Mouse (Mus musculus) forebrain, embryonic 15.5 days (tissue): ENCODE data around the gene Gdf2. TPM values are rescaled to one million over a fixed set of nuclear protein-coding genes. Genes with fewer than 3 reads are reported as not detected.

Experiments used
- ATAC-seq: fragments of 200-750 bp; cut with Nextera tagmentation; replicated peaks from 2 replicates; pipeline ENCODE4 v1.8.0; 2017; ENCODE audit warnings: mild to moderate bottlenecking, moderate TSS enrichment, moderate library complexity
- H3K27ac ChIP-seq: fragments of 300-500 bp; sonication (generic); replicated peaks from 2 replicates; pipeline ENCODE4 v1.5.1; 2015; ENCODE audit warnings: mild to moderate bottlenecking, inconsistent platforms
- H3K27me3 ChIP-seq: fragments of 300-500 bp; sonication (generic); 2 replicates; pipeline ENCODE4 v1.6.1; 2015; ENCODE audit warnings: inconsistent platforms
- H3K36me3 ChIP-seq: fragments of 300-500 bp; sonication (generic); 2 replicates; pipeline ENCODE4 v1.6.1; 2015; ENCODE audit warnings: mild to moderate bottlenecking, inconsistent platforms
- H3K4me1 ChIP-seq: fragments of 300-500 bp; sonication (generic); 2 replicates; pipeline ENCODE4 v1.6.1; 2015; ENCODE audit warnings: inconsistent platforms
- H3K4me2 ChIP-seq: fragments of 300-500 bp; sonication (generic); replicated peaks from 2 replicates; pipeline ENCODE4 v1.6.1; 2015; ENCODE audit warnings: mild to moderate bottlenecking, inconsistent platforms
- H3K4me3 ChIP-seq: fragments of 300-500 bp; sonication (generic); 2 replicates; pipeline ENCODE4 v1.5.1; 2015; ENCODE audit warnings: mild to moderate bottlenecking, inconsistent platforms
- H3K9ac ChIP-seq: fragments of 300-500 bp; sonication (generic); replicated peaks from 2 replicates; pipeline ENCODE4 v1.6.1; 2015; ENCODE audit warnings: mild to moderate bottlenecking, inconsistent platforms
- H3K9me3 ChIP-seq: fragments of 300-500 bp; sonication (generic); 2 replicates; pipeline ENCODE4 v1.6.1; 2016; ENCODE audit warnings: inconsistent platforms
- WGBS: fragments of 180-500 bp; shearing (Covaris S2); methylation state at CpG from one replicate; pipeline ENCODE4 v1.1.7; 2015; ENCODE audit warnings: mixed read lengths; 5-methylcytosine and 5-hydroxymethylcytosine counted together
- polyA plus RNA-seq: library from polyadenylated mRNA; unstranded; fragments of >200 nt; fragmentation: Nextera tagmentation; extraction: Ambion mirVana; gene quantifications from 2 replicates; pipeline ENCODE4 v1.2.1, GENCODE M21; 2015

Gene Gdf2
- polyA plus RNA-seq, 1 experiment from 2014 or later = not detected

DNA sequence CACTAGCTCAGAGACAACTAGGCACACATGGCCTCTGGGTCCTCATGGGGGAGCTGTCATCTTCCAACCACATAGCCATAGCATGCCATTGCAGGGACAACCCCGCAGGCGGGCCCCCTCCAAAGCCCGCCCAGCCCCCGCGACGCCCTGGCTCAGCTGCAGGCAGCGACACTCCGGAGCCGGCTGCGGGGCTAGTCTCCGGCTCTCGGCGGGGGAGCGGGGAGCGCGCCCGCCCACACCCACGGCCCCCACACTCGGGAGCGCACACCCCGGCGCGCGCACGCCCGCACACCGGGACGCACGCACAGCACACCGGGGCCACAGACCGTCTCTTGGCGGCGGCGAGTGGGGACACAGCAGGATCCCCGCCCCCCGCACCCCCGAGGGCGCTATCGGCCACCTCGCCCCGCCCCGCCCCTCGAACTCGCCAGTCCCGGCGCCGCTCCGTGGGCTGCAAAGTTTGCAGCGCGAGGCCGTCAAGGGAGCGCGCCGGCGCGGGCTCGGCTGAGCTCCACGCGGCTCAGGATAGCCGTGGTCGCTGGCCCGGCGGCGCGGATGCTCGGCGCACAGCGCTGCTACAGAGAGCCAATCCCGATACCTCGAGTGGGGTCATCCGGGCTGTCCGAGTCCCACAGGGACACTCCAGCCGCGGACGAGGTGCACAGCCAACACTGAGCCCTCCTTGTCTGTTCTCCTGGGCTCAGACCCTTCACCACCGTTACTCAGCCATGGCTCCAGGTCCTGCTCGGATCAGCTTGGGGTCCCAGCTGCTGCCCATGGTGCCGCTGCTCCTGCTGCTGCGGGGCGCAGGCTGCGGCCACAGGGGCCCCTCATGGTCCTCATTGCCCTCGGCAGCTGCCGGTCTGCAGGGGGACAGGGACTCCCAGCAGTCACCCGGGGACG is 17.4 kb upstream of the Gdf2 start, which contains the start of gene Gdf10:
Gene Gdf10, plus strand, starts transcription at position 420 of the 903 bp plus-strand sequence.
- Histone ChIP-seq H3K9me3 (no peaks in the 10 kb centered on the region), H3K4me1 (peaks cover 20% of the 10 kb centered on the region), H3K9ac (peak within 1 kb of the TSS; percentile 48), H3K27me3 (peaks cover 19% of the 10 kb centered on the region), H3K4me2 (peak within 1 kb of the TSS; percentile 96), H3K36me3 (no peaks in the 10 kb centered on the region), H3K4me3 (peak within 1 kb of the TSS; percentile 61), H3K27ac (no peak within 1 kb of the TSS)
- peak; percentile 80 for ATAC-seq
- WGBS = under 1% methylated on average over 79 of the region's 85 CpGs

DNA sequence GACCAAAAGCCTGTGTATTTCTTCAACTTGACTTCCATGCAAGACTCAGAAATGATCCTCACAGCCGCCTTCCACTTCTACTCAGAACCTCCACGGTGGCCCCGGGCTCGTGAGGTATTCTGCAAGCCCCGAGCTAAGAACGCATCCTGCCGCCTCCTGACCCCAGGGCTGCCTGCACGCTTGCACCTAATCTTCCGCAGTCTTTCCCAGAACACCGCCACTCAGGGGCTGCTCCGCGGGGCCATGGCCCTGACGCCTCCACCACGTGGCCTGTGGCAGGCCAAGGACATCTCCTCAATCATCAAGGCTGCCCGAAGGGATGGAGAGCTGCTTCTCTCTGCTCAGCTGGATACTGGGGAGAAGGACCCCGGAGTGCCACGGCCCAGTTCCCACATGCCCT is 9.0 kb upstream of the Gdf2 start:
- H3K4me2 ChIP-seq = no peak overlapping the region
- no peak overlapping the region for H3K9ac ChIP-seq
- H3K9me3 ChIP-seq = no peaks in the 10 kb centered on the region
- no peak overlapping the region for H3K4me3 ChIP-seq
- no peak overlapping the region for H3K27ac ChIP-seq
- H3K4me1 ChIP-seq = no peaks in the 10 kb centered on the region
- 76% methylated on average over 17 of the region's 17 CpGs for WGBS
- no peak for ATAC-seq
- no peaks in the 10 kb centered on the region; the same call in 1 of the 2 replicates for H3K27me3 ChIP-seq
- H3K36me3 ChIP-seq = no peaks in the 10 kb centered on the region

DNA sequence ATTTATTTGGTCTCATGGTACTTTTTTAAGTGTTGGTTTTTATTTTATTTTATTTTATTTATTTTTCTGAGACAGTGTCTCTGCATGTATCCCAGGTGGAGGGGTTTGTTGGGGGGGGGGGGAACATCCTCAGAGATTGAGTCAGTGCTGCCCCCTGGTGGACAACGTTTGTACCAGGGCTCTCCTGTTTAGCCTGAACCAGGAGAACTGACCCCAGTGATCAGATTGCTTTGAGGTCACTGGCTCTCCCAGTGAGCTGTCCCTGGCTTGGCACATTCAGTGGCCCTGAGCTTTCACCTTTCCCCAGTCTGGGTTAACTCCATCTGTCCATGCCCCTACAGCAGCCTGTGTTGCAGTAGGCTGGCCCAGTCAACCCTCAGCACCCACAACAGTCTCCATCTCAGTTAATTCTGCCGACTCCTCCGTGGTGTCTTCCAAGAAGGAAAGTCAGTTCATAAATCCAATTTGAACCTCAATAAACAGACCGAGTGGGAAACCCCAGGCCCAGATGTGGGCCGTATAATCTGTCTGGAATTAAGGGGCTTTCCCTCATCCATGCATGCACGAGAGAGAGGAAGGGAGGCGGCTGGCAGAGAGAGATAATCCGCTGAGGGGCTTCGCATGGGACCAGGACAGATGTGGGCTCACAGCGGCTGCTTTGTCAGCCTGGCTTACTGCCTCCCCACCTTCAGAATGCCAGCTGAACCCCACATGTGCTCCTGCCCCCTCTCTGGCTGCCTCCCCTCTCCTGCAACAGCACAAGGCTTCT is 7.7 kb upstream of the Gdf2 start:
- H3K27me3 ChIP-seq = no peaks in the 10 kb centered on the region; the same call in 1 of the 2 replicates
- no peak overlapping the region for H3K4me2 ChIP-seq
- no peak overlapping the region for H3K27ac ChIP-seq
- H3K4me3 ChIP-seq = no peak overlapping the region
- no peak overlapping the region for H3K9ac ChIP-seq
- H3K4me1 ChIP-seq = no peaks in the 10 kb centered on the region
- no peaks in the 10 kb centered on the region for H3K9me3 ChIP-seq
- ATAC-seq = peak; percentile 42; the same call in 1 of the 2 replicates
- WGBS = 72% methylated on average over 10 of the region's 10 CpGs
- no peaks in the 10 kb centered on the region for H3K36me3 ChIP-seq

DNA sequence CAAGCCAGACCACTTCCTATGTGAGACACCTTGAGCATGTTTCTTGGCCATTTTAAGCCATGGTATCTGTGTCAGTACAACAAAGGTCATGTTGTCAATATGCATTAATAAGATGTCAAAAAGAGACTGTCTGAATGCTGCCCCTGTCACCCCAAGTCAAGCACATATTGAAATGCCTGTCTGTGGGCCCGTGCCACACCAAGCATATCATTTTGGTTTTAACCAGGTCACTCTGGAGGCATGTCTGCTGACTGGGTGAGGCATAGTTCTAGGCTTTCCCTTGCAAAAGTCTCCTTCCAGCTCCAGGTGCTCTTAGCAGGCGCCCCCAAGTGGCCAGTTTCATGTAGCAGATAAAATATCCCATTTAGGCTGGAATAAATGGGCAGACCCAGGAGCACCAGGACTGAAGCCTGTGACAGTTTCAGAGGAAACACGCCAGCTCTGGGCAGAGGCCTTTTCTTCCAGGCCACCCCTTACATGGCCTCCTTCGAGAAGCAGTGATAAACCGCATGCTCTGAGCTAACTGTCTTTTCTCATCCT is 7.0 kb upstream of the Gdf2 start:
- no peaks in the 10 kb centered on the region for H3K9me3 ChIP-seq
- no peak overlapping the region for H3K9ac ChIP-seq
- H3K4me2 ChIP-seq = no peak overlapping the region
- no peaks in the 10 kb centered on the region for H3K4me1 ChIP-seq
- no peak overlapping the region for H3K4me3 ChIP-seq
- no peak overlapping the region for H3K27ac ChIP-seq
- H3K27me3 ChIP-seq = no peaks in the 10 kb centered on the region; the same call in 1 of the 2 replicates
- ATAC-seq = peak; percentile 49; the same call in 1 of the 2 replicates
- H3K36me3 ChIP-seq = no peaks in the 10 kb centered on the region
- WGBS = 38% methylated on average over 5 of the region's 5 CpGs

- no peaks in the 10 kb centered on the region for H3K36me3 ChIP-seq
- H3K4me2 ChIP-seq = 0 out of 2 replicates have a peak overlapping the region, but pooled peaks have one; percentile 20
- H3K27ac ChIP-seq = no peak overlapping the region
- no peaks in the 10 kb centered on the region for H3K9me3 ChIP-seq
- H3K4me3 ChIP-seq = no peak overlapping the region
- no peaks in the 10 kb centered on the region for H3K27me3 ChIP-seq
- ATAC-seq = no peak
- WGBS = 28% methylated on average over 9 of the region's 9 CpGs
- H3K9ac ChIP-seq = no peak overlapping the region
- no peaks in the 10 kb centered on the region for H3K4me1 ChIP-seq
These were observed 1.7 kb upstream of the Gdf2 start for GRCm38 (mm10) chr14:33939117-33939516.

- Histone ChIP-seq H3K4me3 (no peak overlapping the region), H3K27ac (no peak overlapping the region), H3K4me2 (no peak overlapping the region), H3K9ac (no peak overlapping the region), H3K36me3 (no peaks in the 10 kb centered on the region), H3K4me1 (no peaks in the 10 kb centered on the region), H3K27me3 (no peaks in the 10 kb centered on the region), H3K9me3 (no peaks in the 10 kb centered on the region)
- ATAC-seq = no peak
- 86% methylated on average over 5 of the region's 5 CpGs for WGBS
These were observed 1.4 kb downstream of the Gdf2 start for GRCm38 (mm10) chr14:33942222-33942621.

DNA sequence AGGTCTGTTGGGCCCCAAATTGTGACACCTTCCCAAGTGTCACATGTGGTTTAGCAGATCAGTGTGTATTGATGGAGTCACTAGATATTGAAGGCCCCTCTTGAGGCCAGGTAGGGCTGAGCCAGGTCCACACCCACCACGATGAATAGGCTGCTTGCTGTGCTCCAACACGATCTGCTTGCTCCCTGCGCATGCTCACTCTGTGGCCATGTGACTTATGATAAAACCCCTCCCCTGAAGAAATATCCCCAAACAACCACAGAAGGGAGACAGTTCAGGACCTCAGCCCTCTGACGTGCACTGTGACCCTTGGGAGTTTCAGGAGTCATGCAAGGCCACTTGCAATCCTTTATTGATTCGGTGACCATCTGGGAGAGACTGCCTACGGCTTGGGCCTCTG is 5.3 kb downstream of the Gdf2 start:
- ATAC-seq = no peak
- H3K27ac ChIP-seq = no peak overlapping the region
- H3K4me2 ChIP-seq = no peak overlapping the region
- no peak overlapping the region for H3K4me3 ChIP-seq
- no peaks in the 10 kb centered on the region for H3K36me3 ChIP-seq
- H3K9me3 ChIP-seq = no peaks in the 10 kb centered on the region
- no peaks in the 10 kb centered on the region for H3K4me1 ChIP-seq
- 88% methylated on average over 6 of the region's 6 CpGs for WGBS
- no peak overlapping the region for H3K9ac ChIP-seq
- H3K27me3 ChIP-seq = no peaks in the 10 kb centered on the region

DNA sequence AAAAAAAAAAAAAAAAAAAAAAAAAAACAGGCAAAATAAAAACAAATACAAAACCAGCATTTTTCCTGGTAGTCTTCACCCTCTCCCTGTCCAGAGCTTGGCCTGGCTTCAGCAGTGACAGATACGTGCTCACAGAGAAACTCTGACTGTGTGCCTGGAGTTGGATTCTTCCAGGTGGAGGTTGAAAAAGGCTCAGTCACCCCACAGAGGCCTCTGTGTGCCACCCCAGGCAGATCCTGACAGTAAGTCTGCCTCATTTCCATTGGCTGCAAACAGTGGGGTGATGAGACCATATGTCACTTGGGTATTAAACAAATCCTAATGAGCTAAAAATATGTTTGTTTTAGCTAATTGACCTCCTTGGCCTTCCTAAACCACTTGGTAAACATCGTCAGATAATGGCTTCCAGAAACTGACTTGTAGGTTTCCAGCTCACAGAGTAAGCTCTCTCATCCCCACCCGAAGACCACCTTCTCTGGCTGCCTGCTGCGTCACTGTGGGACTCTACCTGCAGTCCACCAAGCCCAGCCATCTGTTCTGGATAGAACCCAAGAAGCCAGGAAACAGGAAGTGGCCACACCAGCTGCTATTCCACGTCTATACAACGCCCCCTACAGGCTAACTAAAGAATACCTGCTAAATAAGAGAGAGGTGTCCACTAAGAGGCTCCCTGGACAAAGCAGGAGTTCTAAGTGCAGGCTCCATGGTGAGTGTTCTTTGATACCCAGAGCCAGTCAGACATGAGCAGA is 11.6 kb downstream of the Gdf2 start:
- no peaks in the 10 kb centered on the region for H3K9me3 ChIP-seq
- H3K27me3 ChIP-seq = no peaks in the 10 kb centered on the region
- 68% methylated on average over 6 of the region's 6 CpGs for WGBS
- H3K27ac ChIP-seq = no peak overlapping the region
- no peak overlapping the region for H3K4me3 ChIP-seq
- no peak for ATAC-seq
- H3K36me3 ChIP-seq = no peaks in the 10 kb centered on the region
- no peak overlapping the region for H3K4me2 ChIP-seq
- H3K4me1 ChIP-seq = no peaks in the 10 kb centered on the region
- H3K9ac ChIP-seq = no peak overlapping the region

GRCm38 (mm10) chr14:33953761-33954160 is 12.9 kb downstream of the Gdf2 start, which contains the start of gene Rbp3:
Rbp3 (plus strand) TSS chr14:33954003.
- H3K4me1 ChIP-seq = no peaks in the 10 kb centered on the region
- no peaks in the 10 kb centered on the region for H3K36me3 ChIP-seq
- WGBS = 82% methylated on average over 5 of the region's 5 CpGs
- H3K27me3 ChIP-seq = no peaks in the 10 kb centered on the region
- ATAC-seq = no peak
- H3K27ac ChIP-seq = no peak within 1 kb of the TSS
- H3K9me3 ChIP-seq = no peaks in the 10 kb centered on the region
- no peak within 1 kb of the TSS for H3K9ac ChIP-seq
- H3K4me2 ChIP-seq = no peak within 1 kb of the TSS
- H3K4me3 ChIP-seq = no peak within 1 kb of the TSS

DNA sequence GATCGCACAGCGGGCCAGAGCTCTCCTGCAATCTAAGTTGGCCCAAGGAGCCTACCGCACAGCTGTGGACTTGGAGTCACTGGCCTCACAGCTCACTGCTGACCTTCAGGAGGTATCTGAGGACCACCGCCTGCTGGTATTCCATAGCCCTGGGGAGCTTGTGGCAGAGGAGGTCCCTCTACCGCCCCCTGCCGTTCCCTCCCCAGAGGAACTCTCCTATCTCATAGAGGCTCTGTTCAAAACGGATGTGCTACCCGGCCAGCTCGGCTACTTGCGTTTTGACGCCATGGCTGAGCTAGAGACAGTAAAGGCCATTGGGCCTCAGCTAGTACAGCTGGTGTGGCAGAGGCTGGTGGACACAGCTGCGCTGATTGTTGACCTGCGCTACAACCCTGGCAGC is 15.2 kb downstream of the Gdf2 start:
- 83% methylated on average over 13 of the region's 13 CpGs for WGBS
- Histone ChIP-seq H3K27me3 (no peaks in the 10 kb centered on the region), H3K4me2 (no peak overlapping the region), H3K36me3 (no peaks in the 10 kb centered on the region), H3K9me3 (no peaks in the 10 kb centered on the region), H3K4me1 (no peaks in the 10 kb centered on the region), H3K27ac (no peak overlapping the region), H3K9ac (no peak overlapping the region), H3K4me3 (no peak overlapping the region)
- ATAC-seq = no peak

DNA sequence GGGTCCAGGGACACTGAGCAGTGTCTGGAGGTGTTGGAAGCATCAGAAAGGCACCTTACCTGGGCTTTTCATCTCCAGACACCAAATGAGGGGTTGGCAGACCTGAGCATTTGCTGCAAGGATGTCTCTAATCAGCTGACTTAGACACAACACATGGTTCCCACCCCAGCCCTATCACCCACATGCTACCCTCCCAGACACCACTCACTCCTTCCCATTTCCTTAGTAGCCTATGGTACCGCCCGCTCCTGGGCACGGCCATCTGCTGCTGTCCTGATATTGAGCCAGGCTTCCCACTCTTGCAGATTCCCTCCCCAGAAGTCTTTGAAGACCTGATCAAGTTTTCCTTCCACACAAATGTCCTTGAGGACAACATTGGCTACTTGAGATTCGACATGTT is 17.3 kb downstream of the Gdf2 start:
- ATAC-seq = no peak
- no peak overlapping the region for H3K9ac ChIP-seq
- H3K27ac ChIP-seq = no peak overlapping the region
- no peaks in the 10 kb centered on the region for H3K27me3 ChIP-seq
- H3K9me3 ChIP-seq = no peaks in the 10 kb centered on the region
- H3K4me2 ChIP-seq = no peak overlapping the region
- 89% methylated on average over 4 of the region's 4 CpGs for WGBS
- no peaks in the 10 kb centered on the region for H3K36me3 ChIP-seq
- H3K4me3 ChIP-seq = no peak overlapping the region
- no peaks in the 10 kb centered on the region for H3K4me1 ChIP-seq
